Mouse (Mus musculus) thymus, adult 2 months (tissue): ENCODE data around the gene Ptpn3. TPM values are rescaled to one million over a fixed set of nuclear protein-coding genes. Genes with fewer than 3 reads are reported as not detected.

Source experiments
- DNase-seq: peaks from one replicate; pipeline ENCODE4 v3.0.0; 2021
- H3K27ac ChIP-seq: fragments of 200-500 bp; 2 replicates; pipeline ENCODE4 v1.5.1; 2012; ENCODE audit warnings: low read length, control low read depth; ENCODE audit not compliant: control insufficient read depth, insufficient read depth
- H3K27me3 ChIP-seq: fragments of 200-500 bp; 2 replicates; pipeline ENCODE4 v1.6.1; 2012; ENCODE audit warnings: mild to moderate bottlenecking, low read length, moderate library complexity, mixed read lengths; ENCODE audit not compliant: control insufficient read depth, insufficient read depth
- H3K36me3 ChIP-seq: fragments of 200-500 bp; 2 replicates; pipeline ENCODE4 v1.6.1; 2012; ENCODE audit warnings: mild to moderate bottlenecking, low read length, moderate library complexity; ENCODE audit not compliant: control insufficient read depth, insufficient read depth
- H3K4me1 ChIP-seq: fragments of 200-500 bp; replicated peaks from 2 replicates; pipeline ENCODE4 v1.6.1; 2012; ENCODE audit warnings: low read length; ENCODE audit not compliant: control insufficient read depth, insufficient read depth
- H3K4me3 ChIP-seq: fragments of 200-500 bp; 2 replicates; pipeline ENCODE4 v1.5.1; 2012; ENCODE audit warnings: mild to moderate bottlenecking, low read length, control low read depth, moderate library complexity; ENCODE audit not compliant: control insufficient read depth, insufficient read depth
- CTCF ChIP-seq: fragments of 200-500 bp; IDR thresholded peaks from 2 replicates; pipeline ENCODE4 v1.5.1; 2012; ENCODE audit warnings: mild to moderate bottlenecking, control low read depth, low read length, moderate library complexity, borderline replicate concordance; ENCODE audit not compliant: control insufficient read depth, poor library complexity, insufficient read depth; ENCODE audit errors: extremely low read depth
- POLR2A ChIP-seq: fragments of 200-500 bp; IDR thresholded peaks from 2 replicates; pipeline ENCODE4 v1.6.1; 2012; ENCODE audit warnings: mild to moderate bottlenecking, low read length, control low read depth, moderate library complexity; ENCODE audit not compliant: control insufficient read depth, poor library complexity, insufficient read depth; ENCODE audit errors: extremely low read depth
- WGBS: fragments of 180-500 bp; shearing (Covaris S2); methylation state at CpG from one replicate; pipeline ENCODE4 v1.1.7; 2018; 5-methylcytosine and 5-hydroxymethylcytosine counted together
- polyA plus RNA-seq: library from polyadenylated mRNA; depleted of rRNA; stranded (reverse); fragments of >200 nt; gene quantifications from 2 replicates; pipeline ENCODE4 v1.2.3, GENCODE M21; 2012

The Ptpn3 gene
- polyA plus RNA-seq, 1 experiment, result 3.3 TPM

DNA sequence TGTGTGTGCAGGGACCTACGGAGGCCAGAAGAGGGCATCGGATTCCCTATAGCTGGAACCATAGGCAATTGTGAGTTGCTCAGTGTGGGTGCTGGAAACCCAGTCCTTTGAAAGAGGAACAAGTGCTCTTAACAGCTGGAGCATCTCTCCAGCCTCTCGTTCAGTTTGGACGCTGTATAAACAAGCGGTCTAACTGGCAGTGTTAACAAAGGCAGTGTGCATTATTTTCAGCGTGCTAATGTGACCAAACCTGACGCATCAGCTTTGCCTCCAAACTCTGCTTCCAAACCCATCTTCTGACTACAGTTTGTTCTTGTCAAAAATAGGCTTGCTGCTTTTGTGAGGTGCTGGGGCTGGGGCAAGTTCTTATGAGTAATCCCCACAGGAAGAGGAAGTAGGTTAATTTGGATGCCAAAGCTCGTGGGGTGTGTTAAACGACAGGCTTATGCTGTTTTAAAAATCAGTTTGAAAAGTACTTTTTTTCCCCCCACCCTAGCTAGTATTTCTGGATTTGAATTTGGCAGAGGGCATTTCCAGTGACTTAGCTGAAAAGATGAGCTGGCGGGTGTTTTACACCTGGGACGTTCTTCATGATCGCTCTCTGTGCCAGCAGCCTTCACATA, 32.4 kb upstream of the Ptpn3 start:
- Histone ChIP-seq H3K36me3 (no peaks in the 10 kb centered on the region), H3K4me1 (no peaks in the 10 kb centered on the region), H3K27ac (no peak overlapping the region), H3K27me3 (no peaks in the 10 kb centered on the region), H3K4me3 (no peak overlapping the region)
- TF ChIP-seq POLR2A, result no peak
- WGBS, result 71% methylated on average over 12 of the region's 12 CpGs
- DNase-seq, result no peak

DNA sequence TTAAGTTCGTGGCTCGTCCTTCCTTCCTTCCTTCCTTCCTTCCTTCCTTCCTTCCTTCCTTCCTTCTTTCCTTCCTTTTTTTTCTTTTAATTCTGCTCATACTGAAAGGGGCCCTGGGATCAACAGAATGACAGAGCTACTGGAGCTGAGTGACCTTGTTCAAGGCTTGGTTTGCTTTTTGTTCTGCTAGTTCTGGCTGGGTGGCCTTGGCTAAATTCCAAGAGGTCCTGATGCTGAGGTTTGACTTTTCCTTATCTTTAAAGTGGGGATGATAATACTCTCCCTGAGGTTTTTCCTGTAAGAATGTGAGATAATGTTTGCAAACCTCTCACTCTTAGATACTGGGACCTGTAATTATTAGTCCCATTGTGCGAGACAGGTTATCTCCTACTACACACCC, 30.9 kb upstream of the Ptpn3 start:
- H3K27me3 ChIP-seq, result no peaks in the 10 kb centered on the region
- no peaks in the 10 kb centered on the region for H3K36me3 ChIP-seq
- H3K4me3 ChIP-seq, result no peak overlapping the region
- no peak overlapping the region for H3K27ac ChIP-seq
- H3K4me1 ChIP-seq, result no peaks in the 10 kb centered on the region
- WGBS, result 88% methylated on average over 3 of the region's 3 CpGs
- no peak for DNase-seq
- no peak for TF ChIP-seq CTCF
- no peak for TF ChIP-seq POLR2A

DNA sequence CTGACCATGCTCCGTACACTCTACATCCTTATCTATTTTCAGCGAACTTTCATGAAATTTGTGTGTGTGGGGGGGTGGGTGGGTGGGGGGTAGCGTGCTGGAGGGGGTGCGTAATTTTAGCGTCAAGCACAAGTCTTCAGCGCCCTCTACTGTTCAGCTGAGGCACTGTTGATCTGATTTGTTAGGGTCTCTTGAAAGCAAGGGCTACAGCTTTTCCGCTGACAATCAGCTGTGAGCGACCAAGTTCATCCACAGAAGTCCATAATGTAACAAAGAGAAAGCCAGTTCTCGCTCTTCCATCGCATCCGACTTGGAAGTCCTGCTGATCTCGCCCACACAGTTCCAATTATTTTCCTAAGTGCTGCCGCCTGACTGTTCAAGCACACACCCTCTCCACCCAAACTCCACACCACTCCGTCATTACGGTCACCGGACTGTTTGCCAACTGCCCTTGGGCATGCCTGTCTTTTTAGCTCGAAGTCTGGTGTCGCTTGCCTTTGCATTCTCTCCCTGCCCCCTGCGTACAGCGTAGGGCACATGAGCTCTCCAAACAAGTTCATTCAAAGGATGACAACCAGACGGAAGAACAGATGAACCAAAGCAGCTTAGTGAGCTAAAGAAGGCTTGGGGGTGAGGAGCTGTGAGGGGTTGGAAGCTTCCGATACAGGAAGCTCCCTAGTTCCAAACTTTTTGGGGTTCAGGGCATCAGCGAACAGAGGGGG, 19.1 kb upstream of the Ptpn3 start:
- DNase-seq, result peak; percentile 32
- TF ChIP-seq POLR2A (no peak), CTCF (no peak)
- Histone ChIP-seq H3K4me3 (no peak overlapping the region), H3K27me3 (no peaks in the 10 kb centered on the region), H3K4me1 (no peaks in the 10 kb centered on the region), H3K27ac (no peak overlapping the region), H3K36me3 (no peaks in the 10 kb centered on the region)
- 50% methylated on average over 23 of the region's 23 CpGs for WGBS

DNA sequence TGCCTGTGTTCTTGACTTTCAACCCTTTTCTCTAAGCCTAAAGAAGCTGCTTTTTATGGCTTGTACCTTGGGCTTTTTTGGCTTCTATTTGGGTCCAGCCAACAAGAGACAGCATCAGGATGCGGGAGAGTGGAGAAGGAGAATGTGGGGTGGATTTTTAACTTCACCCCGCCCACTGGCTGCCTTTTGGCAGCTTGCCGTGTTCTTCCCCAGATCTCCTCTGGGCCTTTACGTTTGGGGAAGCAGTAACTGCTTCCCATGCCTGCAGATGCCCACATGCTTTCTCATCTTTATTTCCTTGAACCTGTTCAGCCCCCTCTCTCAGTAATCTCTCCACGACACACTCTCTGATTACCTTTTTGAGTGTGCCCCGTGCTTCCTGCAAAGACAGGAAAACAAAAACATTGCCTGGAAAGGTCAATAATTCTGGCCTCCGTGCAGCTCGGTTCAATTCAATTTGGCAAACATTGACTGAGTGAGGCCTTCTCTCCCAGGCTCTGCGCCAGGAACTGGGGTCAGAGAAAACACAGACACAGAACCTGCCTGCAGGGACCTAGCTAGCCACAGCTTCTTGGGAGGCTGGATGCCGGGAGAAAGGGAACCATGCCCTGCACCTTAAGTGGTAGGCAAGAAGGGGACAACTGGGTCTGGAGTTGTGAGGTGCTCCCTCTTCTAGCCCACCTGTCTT, 17.0 kb upstream of the Ptpn3 start:
- WGBS, result 52% methylated on average over 10 of the region's 10 CpGs
- DNase-seq, result no peak
- Histone ChIP-seq H3K36me3 (no peaks in the 10 kb centered on the region), H3K27me3 (no peaks in the 10 kb centered on the region), H3K4me1 (no peaks in the 10 kb centered on the region), H3K27ac (no peak overlapping the region), H3K4me3 (no peak overlapping the region)
- no peak for TF ChIP-seq CTCF
- no peak for TF ChIP-seq POLR2A

DNA sequence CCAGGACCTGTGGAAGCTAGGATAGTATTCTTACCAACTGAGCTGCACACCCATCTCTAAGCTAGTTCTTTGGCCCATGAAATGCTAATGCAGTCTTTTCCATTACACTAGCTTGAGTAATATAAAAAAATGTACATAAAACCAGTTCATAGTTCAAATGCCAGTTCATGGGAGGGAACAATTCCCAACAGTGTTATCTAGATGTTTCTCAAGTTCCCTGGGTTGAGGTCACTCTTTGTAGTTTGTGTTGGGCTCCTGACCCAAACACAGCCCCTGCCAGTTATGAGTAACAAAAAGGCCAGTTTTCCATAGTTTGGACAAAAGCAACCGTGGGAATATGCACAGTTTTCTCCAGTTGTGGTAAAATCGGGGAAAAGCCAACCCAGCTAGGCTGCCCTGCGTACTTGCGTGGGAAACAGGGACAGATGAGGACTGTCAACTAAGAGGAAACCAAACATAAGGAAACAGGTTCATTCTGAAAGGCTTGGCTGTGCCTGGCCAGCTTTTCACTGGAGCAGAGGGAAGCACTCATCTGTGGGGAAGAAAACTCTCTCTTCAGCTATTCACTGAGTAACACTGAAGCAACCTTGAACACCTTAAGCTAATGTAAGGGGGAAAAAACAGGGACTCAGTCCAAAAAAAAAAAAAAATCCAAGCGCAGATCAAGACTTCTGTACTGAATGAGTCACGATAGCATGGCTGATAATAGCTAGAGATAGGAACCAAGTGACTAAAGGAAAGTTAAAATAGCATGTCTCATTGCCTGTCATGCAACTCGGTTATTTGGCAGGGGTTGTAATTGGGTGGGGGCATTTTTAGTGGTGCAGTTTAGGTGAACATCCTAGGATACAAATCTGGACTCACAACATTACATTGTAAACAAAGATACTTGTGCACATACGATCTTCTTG, 10.9 kb upstream of the Ptpn3 start:
- Histone ChIP-seq H3K4me3 (no peak overlapping the region), H3K27ac (no peak overlapping the region), H3K4me1 (no peaks in the 10 kb centered on the region; the same call in 1 of the 2 replicates), H3K36me3 (no peaks in the 10 kb centered on the region), H3K27me3 (no peaks in the 10 kb centered on the region)
- WGBS, result 83% methylated on average over 8 of the region's 8 CpGs
- TF ChIP-seq POLR2A (no peak), CTCF (no peak)
- no peak for DNase-seq

DNA sequence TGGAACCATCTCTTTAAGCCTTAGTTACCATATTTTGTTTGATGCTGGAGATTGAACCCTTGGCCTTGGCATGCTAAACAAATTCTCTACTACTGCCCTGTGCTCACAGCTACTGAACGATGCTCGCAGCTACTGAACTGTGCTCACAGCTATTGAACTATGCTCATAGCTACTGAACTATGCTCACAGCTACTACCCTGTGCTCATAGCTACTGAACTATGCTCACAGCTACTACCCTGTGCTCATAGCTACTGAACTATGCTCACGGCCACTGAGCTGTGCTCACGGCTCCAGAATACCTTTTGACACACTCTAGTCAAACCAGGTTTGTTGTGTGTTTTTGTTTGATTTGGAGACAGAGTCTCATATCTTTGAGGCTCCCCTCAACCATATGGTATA, 10.1 kb upstream of the Ptpn3 start:
- Histone ChIP-seq H3K36me3 (no peaks in the 10 kb centered on the region), H3K4me1 (no peaks in the 10 kb centered on the region; the same call in 1 of the 2 replicates), H3K27ac (no peak overlapping the region), H3K27me3 (no peaks in the 10 kb centered on the region), H3K4me3 (no peak overlapping the region)
- TF ChIP-seq CTCF (no peak), POLR2A (no peak)
- DNase-seq, result no peak
- 100% methylated on average over 4 of the region's 4 CpGs for WGBS
